In genomic region chr4:126254315-126255112, GRCm38 (mm10) we compare ENCODE assay signal across 8 mouse cellular contexts. TPM values are rescaled to one million over a fixed set of nuclear protein-coding genes. Genes with fewer than 3 reads are reported as not detected.
DNase-seq lines count a peak whose midpoint lies in the region; ATAC-seq and TF ChIP-seq lines count a peak whose summit lies in the region.

No protein-coding gene starts in this region.

- H3K4me1 ChIP-seq in forebrain, embryonic 14.5 days (ENCODE audit: control insufficient read depth, insufficient read depth, low read length), result peaks cover 38% of the 10 kb centered on the region
- H3K4me1 ChIP-seq in hindbrain, postnatal 0 days (ENCODE audit: insufficient read depth, low read length), result peaks cover 37% of the 10 kb centered on the region
- H3K4me1 ChIP-seq in limb, embryonic 15.5 days, result peaks cover 68% of the 10 kb centered on the region
- H3K4me1 ChIP-seq in midbrain, postnatal 0 days (ENCODE audit: insufficient read depth, low read length), result peaks cover 32% of the 10 kb centered on the region

- peak; percentile 17 for ATAC-seq in forebrain, embryonic 14.5 days
- peak; percentile 0; the same call in 1 of the 2 replicates for ATAC-seq in hindbrain, postnatal 0 days
- ATAC-seq in limb, embryonic 15.5 days (ENCODE audit: insufficient number of reproducible peaks, low FRiP score, low TSS enrichment, low read depth), result peak; percentile 31; the same call in 1 of the 2 replicates
- ATAC-seq in midbrain, postnatal 0 days (ENCODE audit: low FRiP score), result peak; percentile 10; the same call in 1 of the 2 replicates

- H3K36me3 ChIP-seq in forebrain, embryonic 14.5 days (ENCODE audit: control insufficient read depth, insufficient read depth, low read length), result 0 out of 2 replicates have a peak, but pooled peaks cover 4% of the 10 kb centered on the region
- H3K36me3 ChIP-seq in hindbrain, postnatal 0 days (ENCODE audit: insufficient read depth, low read length), result no peaks in the 10 kb centered on the region
- peaks cover 5% of the 10 kb centered on the region; the same call in 1 of the 2 replicates for H3K36me3 ChIP-seq in limb, embryonic 15.5 days
- H3K36me3 ChIP-seq in midbrain, postnatal 0 days (ENCODE audit: insufficient read depth, low read length), result no peaks in the 10 kb centered on the region

- peak overlapping the region; percentile 99 for H3K9ac ChIP-seq in forebrain, embryonic 14.5 days (ENCODE audit: low read length)
- peak overlapping the region; percentile 99 for H3K9ac ChIP-seq in hindbrain, postnatal 0 days (replicated peaks; ENCODE audit: low read length)
- H3K9ac ChIP-seq in limb, embryonic 15.5 days, result peak overlapping the region; percentile 97
- H3K9ac ChIP-seq in midbrain, postnatal 0 days (replicated peaks; ENCODE audit: low read length, poor library complexity, severe bottlenecking), result peak overlapping the region; percentile 100

- peak overlapping the region; percentile 87 for H3K4me2 ChIP-seq in forebrain, embryonic 14.5 days (ENCODE audit: low read length)
- H3K4me2 ChIP-seq in hindbrain, postnatal 0 days (ENCODE audit: low read depth, low read length), result peak overlapping the region; percentile 81
- peak overlapping the region; percentile 72 for H3K4me2 ChIP-seq in limb, embryonic 15.5 days
- H3K4me2 ChIP-seq in midbrain, postnatal 0 days (ENCODE audit: low read depth, low read length, poor library complexity, severe bottlenecking), result peak overlapping the region; percentile 94

- 16% methylated on average over 9 of the region's 9 CpGs for WGBS in forebrain, embryonic 14.5 days
- 14% methylated on average over 9 of the region's 9 CpGs for WGBS in hindbrain, postnatal 0 days
- WGBS in limb, embryonic 15.5 days, result 15% methylated on average over 9 of the region's 9 CpGs
- whole genome bisulfite sequencing in midbrain, postnatal 0 days, result 13% methylated on average over 9 of the region's 9 CpGs

- peak overlapping the region; percentile 99 for H3K4me3 ChIP-seq in forebrain, embryonic 14.5 days (ENCODE audit: low read depth, low read length)
- H3K4me3 ChIP-seq in hindbrain, postnatal 0 days (ENCODE audit: low read length), result peak overlapping the region; percentile 99
- peak overlapping the region; percentile 98 for H3K4me3 ChIP-seq in limb, embryonic 15.5 days
- peak overlapping the region; percentile 99 for H3K4me3 ChIP-seq in midbrain, postnatal 0 days (ENCODE audit: low read depth, low read length)

- no peaks in the 10 kb centered on the region for H3K9me3 ChIP-seq in forebrain, embryonic 14.5 days (replicated peaks; ENCODE audit: control insufficient read depth, low read length)
- H3K9me3 ChIP-seq in hindbrain, postnatal 0 days (ENCODE audit: low read length), result no peaks in the 10 kb centered on the region
- H3K9me3 ChIP-seq in limb, embryonic 15.5 days, result no peaks in the 10 kb centered on the region
- no peaks in the 10 kb centered on the region for H3K9me3 ChIP-seq in midbrain, postnatal 0 days (ENCODE audit: low read length)

- peak overlapping the region; percentile 90 for H3K27ac ChIP-seq in forebrain, embryonic 14.5 days (ENCODE audit: low read depth, low read length)
- peak overlapping the region; percentile 98 for H3K27ac ChIP-seq in hindbrain, postnatal 0 days
- H3K27ac ChIP-seq in limb, embryonic 15.5 days, result peak overlapping the region; percentile 95
- H3K27ac ChIP-seq in midbrain, postnatal 0 days (ENCODE audit: low read depth, low read length), result peak overlapping the region; percentile 96

- H3K27me3 ChIP-seq in forebrain, embryonic 14.5 days (replicated peaks; ENCODE audit: control insufficient read depth, insufficient read depth, low read length), result no peaks in the 10 kb centered on the region
- H3K27me3 ChIP-seq in hindbrain, postnatal 0 days (ENCODE audit: insufficient read depth, low read length), result no peaks in the 10 kb centered on the region
- no peaks in the 10 kb centered on the region for H3K27me3 ChIP-seq in limb, embryonic 15.5 days
- H3K27me3 ChIP-seq in midbrain, postnatal 0 days (ENCODE audit: insufficient read depth, low read length), result no peaks in the 10 kb centered on the region

- peak; percentile 54 for DNase-seq in embryo, embryonic 10.5 days (ENCODE audit: low spot score)
- no peak for DNase-seq in embryo, embryonic 10 days (ENCODE audit: low spot score)
- DNase-seq in adipocyte (ENCODE audit: low spot score), result peak; percentile 65
- DNase-seq in forebrain, embryonic 14.5 days (ENCODE audit: low spot score), result peak; percentile 64
- peak; percentile 74 for DNase-seq in hindbrain, postnatal 0 days (ENCODE audit: low spot score)
- DNase-seq in midbrain, postnatal 0 days (ENCODE audit: low spot score), result peak; percentile 72
- no peak for DNase-seq in ovary, adult 18-20 months (ENCODE audit: low spot score)

- TF ChIP-seq CTCF in hindbrain, postnatal 0 days (IDR thresholded peaks at IDR 0.05; ENCODE audit: low read depth), result no peak
- no peak for TF ChIP-seq CTCF in midbrain, postnatal 0 days (IDR thresholded peaks at IDR 0.05)

RNA-seq across cellular contexts. Expression of gene Map7d1, which starts 1.6 kb away (rescaled TPM):
- 54.8 and 67.8 TPM in 2 replicates for polyA plus RNA-seq in forebrain, embryonic 14.5 days (2014; fragmentation: Nextera tagmentation; extraction: Ambion mirVana)
- total RNA-seq in hindbrain, postnatal 0 days (2014; rRNA removed), result 106 and 109 TPM in 2 replicates
- polyA plus RNA-seq in hindbrain, postnatal 0 days (2015; fragmentation: Nextera tagmentation; extraction: Ambion mirVana), result 51.0 and 54.6 TPM in 2 replicates
- polyA plus RNA-seq in limb, embryonic 15.5 days (2015; fragmentation: Nextera tagmentation; extraction: Ambion mirVana), result 46.5 and 50.3 TPM in 2 replicates
- total RNA-seq in midbrain, postnatal 0 days (2014; rRNA removed), result 106 and 124 TPM in 2 replicates
- polyA plus RNA-seq in midbrain, postnatal 0 days (2015; fragmentation: Nextera tagmentation; extraction: Ambion mirVana), result 56.9 and 61.2 TPM in 2 replicates

RNA-seq across cellular contexts. Expression of gene Trappc3, which starts 7.6 kb away (rescaled TPM):
- 36.9 and 39.3 TPM in 2 replicates for polyA plus RNA-seq in forebrain, embryonic 14.5 days (2014; fragmentation: Nextera tagmentation; extraction: Ambion mirVana)
- total RNA-seq in hindbrain, postnatal 0 days (2014; rRNA removed), result 88.9 and 97.4 TPM in 2 replicates
- 187 and 188 TPM in 2 replicates for polyA plus RNA-seq in hindbrain, postnatal 0 days (2015; fragmentation: Nextera tagmentation; extraction: Ambion mirVana)
- 120 and 128 TPM in 2 replicates for polyA plus RNA-seq in limb, embryonic 15.5 days (2015; fragmentation: Nextera tagmentation; extraction: Ambion mirVana)
- 121 and 122 TPM in 2 replicates for total RNA-seq in midbrain, postnatal 0 days (2014; rRNA removed)
- polyA plus RNA-seq in midbrain, postnatal 0 days (2015; fragmentation: Nextera tagmentation; extraction: Ambion mirVana), result 173 and 186 TPM in 2 replicates

RNA-seq across cellular contexts. Expression of gene Col8a2, which starts 32.1 kb away (rescaled TPM):
- 1.2 and 2.9 TPM in 2 replicates for polyA plus RNA-seq in forebrain, embryonic 14.5 days (2014; fragmentation: Nextera tagmentation; extraction: Ambion mirVana)
- total RNA-seq in hindbrain, postnatal 0 days (2014; rRNA removed), result 11.6 and 17.7 TPM in 2 replicates
- polyA plus RNA-seq in hindbrain, postnatal 0 days (2015; fragmentation: Nextera tagmentation; extraction: Ambion mirVana), result 5.5 and 5.9 TPM in 2 replicates
- 71.2 and 79.7 TPM in 2 replicates for polyA plus RNA-seq in limb, embryonic 15.5 days (2015; fragmentation: Nextera tagmentation; extraction: Ambion mirVana)
- 8.3 and 11.0 TPM in 2 replicates for total RNA-seq in midbrain, postnatal 0 days (2014; rRNA removed)
- polyA plus RNA-seq in midbrain, postnatal 0 days (2015; fragmentation: Nextera tagmentation; extraction: Ambion mirVana), result 1.3 TPM in 2 replicates

RNA-seq across cellular contexts. Expression of gene Thrap3, which starts 52.0 kb away (rescaled TPM):
- polyA plus RNA-seq in forebrain, embryonic 14.5 days (2014; fragmentation: Nextera tagmentation; extraction: Ambion mirVana), result 128 and 152 TPM in 2 replicates
- 85.7 and 128 TPM in 2 replicates for total RNA-seq in hindbrain, postnatal 0 days (2014; rRNA removed)
- polyA plus RNA-seq in hindbrain, postnatal 0 days (2015; fragmentation: Nextera tagmentation; extraction: Ambion mirVana), result 108 and 123 TPM in 2 replicates
- polyA plus RNA-seq in limb, embryonic 15.5 days (2015; fragmentation: Nextera tagmentation; extraction: Ambion mirVana), result 183 and 198 TPM in 2 replicates
- total RNA-seq in midbrain, postnatal 0 days (2014; rRNA removed), result 119 and 162 TPM in 2 replicates
- polyA plus RNA-seq in midbrain, postnatal 0 days (2015; fragmentation: Nextera tagmentation; extraction: Ambion mirVana), result 81.6 and 94.8 TPM in 2 replicates

Comparison
In these comparisons a context has a peak if more than half of its experiments do, and no peak if none do; other contexts are left out.
1. DNase-seq: peak in embryo, embryonic 10.5 days (single experiment), adipocyte (single experiment), forebrain, embryonic 14.5 days (single experiment), hindbrain, postnatal 0 days (single experiment) and midbrain, postnatal 0 days (single experiment); none in embryo, embryonic 10 days (single experiment) and ovary, adult 18-20 months (single experiment).
2. RNA of gene Col8a2, which starts 32.1 kb away (polyA plus RNA-seq): 71.2 to 79.7 TPM in limb, embryonic 15.5 days; 5.5 to 5.9 TPM in hindbrain, postnatal 0 days, 1.3 TPM in midbrain, postnatal 0 days and 1.2 to 2.9 TPM in forebrain, embryonic 14.5 days; every median in the first group is over 10 times any median in the second.
3. Peak in every context shown above with its lines, with median percentiles within 50 percentile points of each other: ATAC-seq, H3K27ac ChIP-seq, H3K4me2 ChIP-seq, H3K4me3 ChIP-seq and H3K9ac ChIP-seq.